Mouse (Mus musculus): ENCODE results near the gene Iars. TPM values are rescaled to one million over a fixed set of nuclear protein-coding genes. Genes with fewer than 3 reads are reported as not detected.

The Iars gene
- polyA plus RNA-seq, 1 experiment: 11.5 TPM

DNA sequence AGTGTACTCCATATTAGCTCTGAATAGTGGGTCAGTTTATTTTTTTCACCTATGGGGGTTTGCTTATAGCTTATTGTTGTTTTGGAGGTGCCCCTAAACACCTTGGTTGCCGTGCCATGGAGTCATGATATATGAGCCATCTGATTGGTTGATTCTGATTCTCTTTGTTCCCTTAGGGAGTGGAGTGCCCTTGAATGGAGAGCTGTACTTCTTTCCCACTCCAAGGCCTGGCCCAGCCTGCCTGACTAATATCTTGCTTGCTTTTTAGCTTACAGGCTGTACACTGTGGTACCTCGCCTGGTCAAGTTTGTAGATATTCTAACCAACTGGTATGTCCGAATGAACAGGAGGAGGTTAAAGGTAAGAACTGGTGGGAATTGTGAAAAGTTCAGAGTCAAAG is 37.4 kb downstream of the Iars start:
- no peaks in the 10 kb centered on the region for H3K4me1 ChIP-seq (ENCODE audit: control insufficient read depth, insufficient read depth, insufficient read length)
- H3K36me3 ChIP-seq (ENCODE audit: control insufficient read depth, insufficient read depth, low read length): peaks cover 66% of the 10 kb centered on the region
- H3K4me3 ChIP-seq (ENCODE audit: extremely low read depth, insufficient read depth, insufficient read length): no peak overlapping the region
- H3K27ac ChIP-seq (ENCODE audit: insufficient read depth, low read length): no peak overlapping the region
- DNase-seq (ENCODE audit: low read depth in 1 of 2, low spot score in 2 of 2): no peak
- no peaks in the 10 kb centered on the region for H3K27me3 ChIP-seq (ENCODE audit: control insufficient read depth, insufficient read depth, low read length)
- no peak for TF ChIP-seq POLR2A (IDR thresholded peaks at IDR 0.05; ENCODE audit: low read depth, low read length)
- TF ChIP-seq CTCF (IDR thresholded peaks at IDR 0.05; ENCODE audit: extremely low read depth, insufficient read depth, insufficient read length, insufficient replicate concordance): no peak
- WGBS: 91% methylated on average over 3 of the region's 3 CpGs

GRCm38 (mm10) chr13:49736430-49736829 is 54.5 kb downstream of the Iars start:
- no peak for TF ChIP-seq CTCF (IDR thresholded peaks at IDR 0.05; ENCODE audit: extremely low read depth, insufficient read depth, insufficient read length, insufficient replicate concordance)
- no peak for TF ChIP-seq POLR2A (IDR thresholded peaks at IDR 0.05; ENCODE audit: low read depth, low read length)
- no peak overlapping the region for H3K4me3 ChIP-seq (ENCODE audit: extremely low read depth, insufficient read depth, insufficient read length)
- no peak for DNase-seq (ENCODE audit: low read depth in 1 of 2, low spot score in 2 of 2)
- 95% methylated on average over 2 of the region's 2 CpGs for WGBS
- no peaks in the 10 kb centered on the region for H3K4me1 ChIP-seq (ENCODE audit: control insufficient read depth, insufficient read depth, insufficient read length)
- H3K36me3 ChIP-seq (ENCODE audit: control insufficient read depth, insufficient read depth, low read length): peaks cover 18% of the 10 kb centered on the region
- H3K27me3 ChIP-seq (ENCODE audit: control insufficient read depth, insufficient read depth, low read length): no peaks in the 10 kb centered on the region
- no peak overlapping the region for H3K27ac ChIP-seq (ENCODE audit: insufficient read depth, low read length)

DNA sequence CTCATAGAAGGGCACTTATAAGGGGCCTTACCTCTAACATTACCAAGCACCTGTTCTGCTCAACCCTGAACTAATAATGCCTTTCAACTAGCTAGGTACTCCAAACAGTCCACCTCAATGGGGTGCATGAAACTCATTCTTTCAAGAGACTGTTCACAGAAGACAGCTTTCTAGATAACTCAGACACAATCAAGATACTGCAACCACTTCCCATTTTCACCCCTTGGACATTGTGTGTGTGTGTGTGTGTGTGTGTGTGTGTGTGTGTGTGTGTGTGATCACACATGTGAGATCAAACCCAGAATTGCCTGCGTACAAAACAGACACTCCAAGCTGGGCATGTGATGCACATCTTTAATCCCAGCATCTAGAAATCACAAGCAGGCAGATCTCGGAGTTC is 56.1 kb downstream of the Iars start:
- no peak overlapping the region for H3K4me3 ChIP-seq (ENCODE audit: extremely low read depth, insufficient read depth, insufficient read length)
- H3K4me1 ChIP-seq (ENCODE audit: control insufficient read depth, insufficient read depth, insufficient read length): no peaks in the 10 kb centered on the region
- 78% methylated on average over 2 of the region's 2 CpGs for WGBS
- H3K27ac ChIP-seq (ENCODE audit: insufficient read depth, low read length): no peak overlapping the region
- H3K36me3 ChIP-seq (ENCODE audit: control insufficient read depth, insufficient read depth, low read length): peaks cover 11% of the 10 kb centered on the region
- H3K27me3 ChIP-seq (ENCODE audit: control insufficient read depth, insufficient read depth, low read length): no peaks in the 10 kb centered on the region
- no peak for DNase-seq (ENCODE audit: low read depth in 1 of 2, low spot score in 2 of 2)
- TF ChIP-seq CTCF (IDR thresholded peaks at IDR 0.05; ENCODE audit: extremely low read depth, insufficient read depth, insufficient read length, insufficient replicate concordance) (no peak), POLR2A (IDR thresholded peaks at IDR 0.05; ENCODE audit: low read depth, low read length) (no peak)

DNA sequence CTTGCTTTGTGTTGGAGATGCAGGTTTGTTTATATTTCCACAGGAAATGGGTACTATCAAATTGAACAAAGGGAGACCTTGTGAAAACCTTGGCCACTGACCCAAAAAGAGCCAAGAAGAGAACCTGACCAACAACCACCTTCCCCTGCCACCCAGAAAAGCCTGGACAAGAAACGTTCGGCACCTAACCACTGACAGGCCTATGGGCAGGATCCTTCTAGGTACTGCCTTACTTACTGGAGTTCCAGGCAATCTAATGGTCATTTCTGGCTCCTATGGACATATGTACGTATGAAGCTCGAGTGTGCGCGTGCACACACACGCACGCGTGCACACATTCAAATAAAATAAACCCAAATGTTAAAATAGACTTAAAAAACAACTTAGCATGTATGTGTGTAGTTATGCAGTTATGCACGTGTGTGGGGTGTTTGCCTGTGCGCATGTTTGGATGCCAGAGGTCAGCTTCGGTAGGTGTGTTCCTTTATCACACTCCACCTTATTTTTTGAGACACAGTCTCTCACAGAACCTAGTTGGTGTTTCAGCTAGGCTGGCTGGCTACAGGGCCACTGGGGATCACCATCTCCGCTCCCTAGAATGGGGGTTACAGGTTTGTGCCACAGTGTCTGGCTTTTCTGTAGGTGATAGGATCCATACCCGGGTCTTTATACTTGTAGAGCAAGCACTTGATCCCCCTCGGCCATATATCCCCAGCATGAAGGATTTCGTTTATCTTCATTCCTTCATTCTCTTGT is 59.6 kb downstream of the Iars start:
- no peak for TF ChIP-seq CTCF (IDR thresholded peaks at IDR 0.05; ENCODE audit: extremely low read depth, insufficient read depth, insufficient read length, insufficient replicate concordance)
- no peak for TF ChIP-seq POLR2A (IDR thresholded peaks at IDR 0.05; ENCODE audit: low read depth, low read length)
- WGBS: 94% methylated on average over 16 of the region's 16 CpGs
- Histone ChIP-seq H3K27me3 (ENCODE audit: control insufficient read depth, insufficient read depth, low read length) (no peaks in the 10 kb centered on the region), H3K4me3 (ENCODE audit: extremely low read depth, insufficient read depth, insufficient read length) (no peak overlapping the region), H3K4me1 (ENCODE audit: control insufficient read depth, insufficient read depth, insufficient read length) (no peaks in the 10 kb centered on the region), H3K27ac (ENCODE audit: insufficient read depth, low read length) (no peak overlapping the region), H3K36me3 (ENCODE audit: control insufficient read depth, insufficient read depth, low read length) (no peaks in the 10 kb centered on the region)
- no peak for DNase-seq (ENCODE audit: low read depth in 1 of 2, low spot score in 2 of 2)

- H3K27me3 ChIP-seq (ENCODE audit: control insufficient read depth, insufficient read depth, low read length): no peaks in the 10 kb centered on the region
- no peaks in the 10 kb centered on the region for H3K36me3 ChIP-seq (ENCODE audit: control insufficient read depth, insufficient read depth, low read length)
- H3K27ac ChIP-seq (ENCODE audit: insufficient read depth, low read length): no peak overlapping the region
- 81% methylated on average over 9 of the region's 9 CpGs for WGBS
- DNase-seq (ENCODE audit: low read depth in 1 of 2, low spot score in 2 of 2): no peak
- no peak overlapping the region for H3K4me3 ChIP-seq (ENCODE audit: extremely low read depth, insufficient read depth, insufficient read length)
- no peak for TF ChIP-seq POLR2A (IDR thresholded peaks at IDR 0.05; ENCODE audit: low read depth, low read length)
- TF ChIP-seq CTCF (IDR thresholded peaks at IDR 0.05; ENCODE audit: extremely low read depth, insufficient read depth, insufficient read length, insufficient replicate concordance): no peak
- H3K4me1 ChIP-seq (ENCODE audit: control insufficient read depth, insufficient read depth, insufficient read length): no peaks in the 10 kb centered on the region
Measured at GRCm38 (mm10) chr13:49756591-49756990, 74.7 kb downstream of the Iars start.

DNA sequence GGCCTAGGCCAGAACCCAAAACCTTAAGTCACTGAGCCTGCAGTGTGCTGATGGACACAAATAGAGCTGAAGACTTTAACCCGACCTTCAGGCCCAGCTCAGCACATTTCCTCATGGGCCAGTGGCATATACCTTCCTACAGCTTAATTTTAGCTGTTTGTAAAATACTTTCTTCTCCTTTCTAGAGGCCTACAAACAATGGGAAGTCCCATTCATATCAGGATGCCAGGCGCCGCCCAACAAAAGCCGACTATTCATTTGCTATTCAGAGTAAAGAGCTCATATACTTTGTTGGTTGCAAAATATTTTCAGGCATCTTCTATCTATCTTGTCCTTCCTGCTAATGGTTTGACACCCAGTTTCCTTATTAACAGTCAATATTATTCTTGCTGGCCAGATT is 76.1 kb downstream of the Iars start:
- Histone ChIP-seq H3K27me3 (ENCODE audit: control insufficient read depth, insufficient read depth, low read length) (no peaks in the 10 kb centered on the region), H3K4me1 (ENCODE audit: control insufficient read depth, insufficient read depth, insufficient read length) (no peaks in the 10 kb centered on the region), H3K4me3 (ENCODE audit: extremely low read depth, insufficient read depth, insufficient read length) (no peak overlapping the region), H3K27ac (ENCODE audit: insufficient read depth, low read length) (no peak overlapping the region), H3K36me3 (ENCODE audit: control insufficient read depth, insufficient read depth, low read length) (no peaks in the 10 kb centered on the region)
- TF ChIP-seq POLR2A (IDR thresholded peaks at IDR 0.05; ENCODE audit: low read depth, low read length) (no peak), CTCF (IDR thresholded peaks at IDR 0.05; ENCODE audit: extremely low read depth, insufficient read depth, insufficient read length, insufficient replicate concordance) (no peak)
- no peak for DNase-seq (ENCODE audit: low read depth in 1 of 2, low spot score in 2 of 2)
- 79% methylated on average over 4 of the region's 4 CpGs for WGBS

GRCm38 (mm10) chr13:49760675-49761074 is 78.8 kb downstream of the Iars start:
- Histone ChIP-seq H3K27ac (ENCODE audit: insufficient read depth, low read length) (no peak overlapping the region), H3K4me3 (ENCODE audit: extremely low read depth, insufficient read depth, insufficient read length) (no peak overlapping the region), H3K4me1 (ENCODE audit: control insufficient read depth, insufficient read depth, insufficient read length) (no peaks in the 10 kb centered on the region), H3K36me3 (ENCODE audit: control insufficient read depth, insufficient read depth, low read length) (no peaks in the 10 kb centered on the region), H3K27me3 (ENCODE audit: control insufficient read depth, insufficient read depth, low read length) (no peaks in the 10 kb centered on the region)
- TF ChIP-seq CTCF (IDR thresholded peaks at IDR 0.05; ENCODE audit: extremely low read depth, insufficient read depth, insufficient read length, insufficient replicate concordance) (no peak), POLR2A (IDR thresholded peaks at IDR 0.05; ENCODE audit: low read depth, low read length) (no peak)
- 27% methylated on average over 1 of the region's 1 CpGs for WGBS
- DNase-seq (ENCODE audit: low read depth in 1 of 2, low spot score in 2 of 2): no peak
